Mouse (Mus musculus): ENCODE measurements around the gene Palm. TPM values are rescaled to one million over a fixed set of nuclear protein-coding genes. Genes with fewer than 3 reads are reported as not detected.

Palm gene
- total RNA-seq, 2 experiments from 2014 or later: 430 to 432 TPM

- peak; percentile 73 to 92 for DNase-seq (ENCODE audit: extremely low spot score in 1 of 2, low spot score in 2 of 2)
- intact Hi-C loops (cut with DNase I): no loop called here
Observed at GRCm38 (mm10) chr10:79840644-79841551, 47.5 kb downstream of the Palm start.

- intact Hi-C loops (cut with DNase I): no loop called here
- DNase-seq (ENCODE audit: extremely low spot score in 1 of 2, low spot score in 2 of 2): no peak
Observed at GRCm38 (mm10) chr10:79842322-79842721, 49.0 kb downstream of the Palm start.

GRCm38 (mm10) chr10:79843476-79843875 is 50.1 kb downstream of the Palm start:
- intact Hi-C loops (cut with DNase I): no loop called here

GRCm38 (mm10) chr10:79846553-79846952 is 53.2 kb downstream of the Palm start:
- no peak for DNase-seq (ENCODE audit: extremely low spot score in 1 of 2, low spot score in 2 of 2)
- intact Hi-C loops (cut with DNase I): no loop called here

More at GRCm38 (mm10) chr10:79843476-79843875, 50.1 kb downstream of the Palm start:
- DNase-seq (ENCODE audit: extremely low spot score in 1 of 2, low spot score in 2 of 2): peak in 1 of 2 experiments; percentile 62

DNA sequence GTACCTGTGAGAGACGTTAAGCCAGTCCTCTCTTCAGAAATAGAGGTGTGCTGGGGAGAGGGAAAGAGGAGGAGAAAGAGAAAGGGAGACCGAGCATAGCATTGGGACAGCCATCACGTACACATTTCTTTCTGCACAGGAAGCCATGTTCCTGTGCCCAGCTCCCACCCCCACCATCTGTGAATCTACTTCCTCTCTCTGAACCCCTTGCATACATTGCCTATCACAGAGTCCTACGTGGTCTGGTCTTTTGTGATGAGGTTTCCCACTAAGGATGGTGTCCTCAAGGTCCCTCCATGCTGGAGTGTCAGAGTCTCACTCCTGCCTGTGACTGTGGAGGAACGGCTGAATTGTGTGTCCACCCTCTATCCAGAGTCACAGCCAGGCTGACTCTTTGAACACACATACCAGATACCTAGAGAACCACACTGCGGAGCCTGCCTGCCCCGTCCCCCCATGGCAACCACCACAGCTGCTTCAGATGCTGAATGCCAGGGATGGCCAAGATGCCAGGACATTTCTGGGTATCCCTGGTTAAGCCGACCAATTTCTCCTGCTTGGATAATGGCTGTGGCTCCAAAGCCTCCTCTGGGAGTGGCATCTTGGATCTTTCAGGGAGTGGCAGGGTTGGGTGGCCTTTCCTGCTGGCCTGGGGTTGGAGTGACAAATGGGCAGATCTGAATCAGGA is 56.7 kb downstream of the Palm start:
- intact Hi-C loops (cut with DNase I): no loop called here
- DNase-seq (ENCODE audit: extremely low spot score in 1 of 2, low spot score in 2 of 2): no peak

DNA sequence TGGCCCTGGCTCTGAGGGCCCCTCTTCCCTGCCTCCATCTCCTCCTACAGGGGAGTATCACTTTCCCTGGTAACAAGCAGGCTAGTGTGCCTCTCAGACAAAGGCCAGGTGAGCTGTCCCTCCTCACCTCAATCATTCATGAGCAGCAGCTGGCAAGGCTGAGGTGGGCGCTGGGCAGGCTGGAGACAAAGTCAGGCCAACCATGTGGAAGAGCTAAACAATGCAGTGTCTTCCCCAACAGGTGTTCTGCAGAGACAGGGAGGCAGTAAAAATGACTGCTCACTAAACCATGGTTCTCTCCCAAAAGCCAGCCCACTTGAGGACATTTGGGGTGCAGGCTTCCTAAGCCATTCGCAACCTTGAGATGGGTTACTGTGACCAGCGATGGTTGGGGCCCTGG is 58.3 kb downstream of the Palm start:
- DNase-seq (ENCODE audit: extremely low spot score in 1 of 2, low spot score in 2 of 2): no peak
- intact Hi-C loops (cut with DNase I): no loop called here

- intact Hi-C loops (cut with DNase I): no loop called here
- DNase-seq (ENCODE audit: extremely low spot score in 1 of 2, low spot score in 2 of 2): peak in 1 of 2 experiments; percentile 64
Observed at GRCm38 (mm10) chr10:79852107-79852789, 58.9 kb downstream of the Palm start.

DNA sequence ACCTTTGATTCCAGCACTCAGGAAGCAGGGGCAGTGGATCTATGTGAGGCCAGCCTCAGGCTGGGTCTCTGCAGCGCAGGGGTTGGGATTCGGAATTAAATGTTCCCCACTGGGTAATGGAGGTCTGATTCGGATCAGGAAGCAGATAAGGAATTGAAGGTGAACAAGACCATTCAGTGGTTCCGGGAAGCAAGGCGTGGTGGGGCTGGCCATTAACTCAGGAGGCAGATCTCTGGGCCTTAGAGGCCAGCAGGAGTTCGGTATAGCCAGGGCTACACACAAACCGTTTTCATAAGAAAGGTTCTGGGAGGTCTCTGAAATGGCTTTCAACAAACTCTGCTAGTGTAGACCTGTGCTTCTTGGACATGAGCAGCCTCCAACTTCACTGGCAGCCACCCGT is 59.5 kb downstream of the Palm start:
- intact Hi-C loops (cut with DNase I): no loop called here
- no peak for DNase-seq (ENCODE audit: extremely low spot score in 1 of 2, low spot score in 2 of 2)

GRCm38 (mm10) chr10:79853392-79853791 is 60.0 kb downstream of the Palm start:
- intact Hi-C loops (cut with DNase I): no loop called here
- DNase-seq (ENCODE audit: extremely low spot score in 1 of 2, low spot score in 2 of 2): peak; percentile 91 to 98

- peak; percentile 99 to 100 for DNase-seq (ENCODE audit: extremely low spot score in 1 of 2, low spot score in 2 of 2)
- intact Hi-C loops (cut with DNase I): no loop called here
Observed at GRCm38 (mm10) chr10:79853860-79854795, 60.8 kb downstream of the Palm start, which contains the start of gene Ptbp1. Gene Ptbp1, plus strand, starts transcription at chr10:79854427.

- peak in 1 of 2 experiments; percentile 87 for DNase-seq (ENCODE audit: extremely low spot score in 1 of 2, low spot score in 2 of 2)
- intact Hi-C loops (cut with DNase I): no loop called here
Observed at GRCm38 (mm10) chr10:79854801-79855541, 61.6 kb downstream of the Palm start.

GRCm38 (mm10) chr10:79855558-79856184 is 62.3 kb downstream of the Palm start:
- intact Hi-C loops (cut with DNase I): no loop called here
- DNase-seq (ENCODE audit: extremely low spot score in 1 of 2, low spot score in 2 of 2): no peak

DNA sequence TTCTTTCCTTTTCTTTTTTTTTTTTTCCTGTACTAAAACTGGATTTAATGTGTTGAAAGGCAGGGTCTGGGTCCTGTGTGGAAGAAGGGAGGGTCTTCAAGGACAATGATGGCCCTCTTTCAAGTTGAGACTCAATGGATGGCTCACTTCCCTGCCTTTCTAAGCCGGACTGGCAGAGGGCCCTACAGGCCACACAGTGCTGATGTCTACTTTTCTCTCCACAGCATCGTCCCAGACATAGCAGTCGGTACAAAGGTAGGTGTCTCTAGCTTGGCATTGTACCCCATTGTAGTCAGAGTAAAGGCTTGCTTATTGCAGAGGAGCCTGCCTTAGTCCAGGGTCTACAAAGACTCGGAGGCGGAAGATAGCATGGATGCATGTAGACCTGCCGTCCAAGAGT is 62.9 kb downstream of the Palm start:
- intact Hi-C loops (cut with DNase I): no loop called here
- no peak for DNase-seq (ENCODE audit: extremely low spot score in 1 of 2, low spot score in 2 of 2)

- no peak for DNase-seq (ENCODE audit: extremely low spot score in 1 of 2, low spot score in 2 of 2)
- intact Hi-C loops (cut with DNase I): no loop called here
Observed at GRCm38 (mm10) chr10:79856704-79857451, 63.5 kb downstream of the Palm start.

GRCm38 (mm10) chr10:79857452-79857811 is 64.1 kb downstream of the Palm start:
- intact Hi-C loops (cut with DNase I): no loop called here
- DNase-seq (ENCODE audit: extremely low spot score in 1 of 2, low spot score in 2 of 2): peak in 1 of 2 experiments; percentile 92

GRCm38 (mm10) chr10:79857894-79858293 is 64.5 kb downstream of the Palm start:
- intact Hi-C loops (cut with DNase I): no loop called here
- no peak for DNase-seq (ENCODE audit: extremely low spot score in 1 of 2, low spot score in 2 of 2)
